Mouse (Mus musculus): ENCODE data around the gene Gm13283.
"Not testable (repeated sequence)": the region's sequence is repeated elsewhere in the genome, so short reads cannot be mapped to it uniquely, and the experiment has no call there.

Gene Gm13283

GRCm38 (mm10) chr4:88762341-88762740 is 2.4 kb downstream of the Gm13283 start:
- not testable (repeated sequence) for DNase-seq (ENCODE audit: low read depth in 2 of 2, low spot score in 2 of 2)

DNA sequence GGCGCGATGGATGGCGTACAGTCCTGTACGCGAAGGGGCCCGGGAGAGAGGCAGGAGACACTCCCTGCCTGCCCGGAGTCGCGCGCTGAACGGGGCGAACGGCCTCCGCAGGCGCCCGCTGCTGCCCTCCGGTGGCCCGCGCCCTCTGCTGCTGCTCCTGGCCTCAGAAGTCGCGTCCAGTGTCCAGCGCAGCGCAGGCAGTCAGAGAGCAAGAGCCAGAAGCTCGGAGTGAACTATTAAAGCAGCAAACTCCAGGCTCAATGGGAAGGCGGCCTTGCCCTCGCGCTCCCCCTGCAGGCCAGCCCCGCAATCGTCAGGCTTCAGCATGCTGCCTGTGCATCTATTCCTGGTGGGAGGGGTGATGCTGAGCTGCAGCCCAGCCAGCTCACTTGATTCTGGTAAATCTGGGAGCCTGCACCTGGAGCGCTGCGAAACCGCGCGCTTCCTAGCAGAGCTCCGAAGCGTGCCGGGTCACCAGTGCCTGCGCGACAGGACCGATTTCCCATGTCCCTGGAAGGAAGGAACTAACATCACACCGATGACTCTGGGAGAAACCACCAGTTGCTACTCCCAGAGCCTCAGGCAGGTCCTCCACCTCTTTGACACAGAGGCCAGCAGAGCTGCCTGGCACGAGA is 3.6 kb downstream of the Gm13283 start:
- DNase-seq (ENCODE audit: low read depth in 2 of 2, low spot score in 2 of 2) = not testable (repeated sequence)

DNA sequence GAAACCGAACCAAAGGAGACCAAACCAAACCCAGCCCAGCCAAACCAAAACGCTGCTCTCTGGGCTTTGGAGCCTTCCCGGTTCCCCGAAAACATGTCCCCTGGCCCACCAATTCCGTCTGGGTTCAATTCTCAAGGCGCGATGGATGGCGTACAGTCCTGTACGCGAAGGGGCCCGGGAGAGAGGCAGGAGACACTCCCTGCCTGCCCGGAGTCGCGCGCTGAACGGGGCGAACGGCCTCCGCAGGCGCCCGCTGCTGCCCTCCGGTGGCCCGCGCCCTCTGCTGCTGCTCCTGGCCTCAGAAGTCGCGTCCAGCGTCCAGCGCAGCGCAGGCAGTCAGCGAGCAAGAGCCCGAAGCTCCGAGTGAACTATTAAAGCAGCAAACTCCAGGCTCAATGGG is 13.6 kb downstream of the Gm13283 start, which contains the start of gene Gm13290:
Gene Gm13290 (plus strand): TSS at position 301 of the 400 bp plus-strand sequence.
- DNase-seq (ENCODE audit: low read depth in 2 of 2, low spot score in 2 of 2) = not testable (repeated sequence)

GRCm38 (mm10) chr4:88776622-88777021 is 16.7 kb downstream of the Gm13283 start, which contains the start of gene Gm13289:
Gene Gm13289 (plus strand): TSS chr4:88776922.
- not testable (repeated sequence) for DNase-seq (ENCODE audit: low read depth in 2 of 2, low spot score in 2 of 2)

DNA sequence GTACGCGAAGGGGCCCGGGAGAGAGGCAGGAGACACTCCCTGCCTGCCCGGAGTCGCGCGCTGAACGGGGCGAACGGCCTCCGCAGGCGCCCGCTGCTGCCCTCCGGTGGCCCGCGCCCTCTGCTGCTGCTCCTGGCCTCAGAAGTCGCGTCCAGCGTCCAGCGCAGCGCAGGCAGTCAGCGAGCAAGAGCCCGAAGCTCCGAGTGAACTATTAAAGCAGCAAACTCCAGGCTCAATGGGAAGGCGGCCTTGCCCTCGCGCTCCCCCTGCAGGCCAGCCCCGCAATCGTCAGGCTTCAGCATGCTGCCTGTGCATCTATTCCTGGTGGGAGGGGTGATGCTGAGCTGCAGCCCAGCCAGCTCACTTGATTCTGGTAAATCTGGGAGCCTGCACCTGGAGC is 19.6 kb downstream of the Gm13283 start, which contains the start of gene Gm13272:
Gene Gm13272 (plus strand): TSS at position 301 of the 400 bp plus-strand sequence.
- not testable (repeated sequence) for DNase-seq (ENCODE audit: low read depth in 2 of 2, low spot score in 2 of 2)

DNA sequence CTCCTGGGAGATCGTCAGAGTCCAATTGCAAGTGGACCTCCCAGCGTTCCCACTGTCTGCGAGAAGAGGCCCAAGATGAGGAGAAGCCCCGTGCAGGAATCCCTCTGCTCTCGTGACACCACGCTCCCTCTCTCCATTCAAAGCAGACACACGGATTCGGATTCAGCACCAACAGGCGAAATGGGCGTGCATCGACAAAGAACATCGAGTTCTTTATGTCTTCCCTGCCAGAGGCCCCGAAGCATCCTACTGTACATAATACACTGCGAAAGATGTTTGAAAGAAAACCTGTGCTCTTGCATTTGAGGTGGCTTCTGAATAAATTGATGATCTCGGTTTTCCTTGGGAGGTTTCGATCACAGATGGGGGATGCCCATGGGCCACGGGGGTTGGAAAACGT is 20.4 kb downstream of the Gm13283 start:
- DNase-seq (ENCODE audit: low read depth in 2 of 2, low spot score in 2 of 2) = not testable (repeated sequence)

DNA sequence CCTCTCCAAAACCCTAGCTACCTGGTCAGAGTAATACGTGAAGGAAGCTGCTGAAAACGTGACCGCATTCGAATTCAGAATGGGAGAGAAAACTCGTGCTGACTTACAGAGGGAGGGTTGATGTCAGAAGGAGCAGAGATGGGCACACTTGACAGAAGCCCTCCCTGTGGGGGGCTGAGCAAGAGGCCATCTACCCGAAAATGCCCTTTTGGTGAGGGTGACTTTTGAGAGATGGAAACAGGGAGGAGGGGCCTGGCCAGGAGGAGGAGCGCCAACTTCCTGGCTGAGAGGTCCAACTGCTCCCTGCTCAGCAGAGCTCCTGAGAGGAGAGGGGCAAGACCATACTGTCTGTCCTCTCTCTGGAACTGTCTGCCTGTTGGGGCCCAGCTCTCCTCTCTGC is 21.9 kb downstream of the Gm13283 start, which contains the start of gene Ifnz:
Gene Ifnz (plus strand): TSS at position 301 of the 400 bp plus-strand sequence.
- DNase-seq (ENCODE audit: low read depth in 2 of 2, low spot score in 2 of 2) = not testable (repeated sequence)

- not testable (repeated sequence) for DNase-seq (ENCODE audit: low read depth in 2 of 2, low spot score in 2 of 2)
These were observed 22.4 kb downstream of the Gm13283 start for GRCm38 (mm10) chr4:88782335-88782734.

GRCm38 (mm10) chr4:88785409-88785808 is 25.5 kb downstream of the Gm13283 start, which contains the start of gene Gm13276:
Gene Gm13276 (plus strand): TSS chr4:88785709.
- DNase-seq (ENCODE audit: low read depth in 2 of 2, low spot score in 2 of 2) = not testable (repeated sequence)

DNA sequence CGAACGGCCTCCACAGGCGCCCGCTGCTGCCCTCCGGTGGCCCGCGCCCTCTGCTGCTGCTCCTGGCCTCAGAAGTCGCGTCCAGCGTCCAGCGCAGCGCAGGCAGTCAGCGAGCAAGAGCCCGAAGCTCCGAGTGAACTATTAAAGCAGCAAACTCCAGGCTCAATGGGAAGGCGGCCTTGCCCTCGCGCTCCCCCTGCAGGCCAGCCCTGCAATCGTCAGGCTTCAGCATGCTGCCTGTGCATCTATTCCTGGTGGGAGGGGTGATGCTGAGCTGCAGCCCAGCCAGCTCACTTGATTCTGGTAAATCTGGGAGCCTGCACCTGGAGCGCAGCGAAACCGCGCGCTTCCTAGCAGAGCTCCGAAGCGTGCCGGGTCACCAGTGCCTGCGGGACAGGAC is 28.5 kb downstream of the Gm13283 start, which contains the start of gene Gm13277:
Gene Gm13277 (plus strand): TSS at position 231 of the 400 bp plus-strand sequence.
- DNase-seq (ENCODE audit: low read depth in 2 of 2, low spot score in 2 of 2) = peak; percentile 54 to 61

GRCm38 (mm10) chr4:88791250-88791649 is 31.3 kb downstream of the Gm13283 start, which contains the start of gene Gm13278:
Gene Gm13278 (plus strand): TSS chr4:88791550.
- not testable (repeated sequence) for DNase-seq (ENCODE audit: low read depth in 2 of 2, low spot score in 2 of 2)

DNA sequence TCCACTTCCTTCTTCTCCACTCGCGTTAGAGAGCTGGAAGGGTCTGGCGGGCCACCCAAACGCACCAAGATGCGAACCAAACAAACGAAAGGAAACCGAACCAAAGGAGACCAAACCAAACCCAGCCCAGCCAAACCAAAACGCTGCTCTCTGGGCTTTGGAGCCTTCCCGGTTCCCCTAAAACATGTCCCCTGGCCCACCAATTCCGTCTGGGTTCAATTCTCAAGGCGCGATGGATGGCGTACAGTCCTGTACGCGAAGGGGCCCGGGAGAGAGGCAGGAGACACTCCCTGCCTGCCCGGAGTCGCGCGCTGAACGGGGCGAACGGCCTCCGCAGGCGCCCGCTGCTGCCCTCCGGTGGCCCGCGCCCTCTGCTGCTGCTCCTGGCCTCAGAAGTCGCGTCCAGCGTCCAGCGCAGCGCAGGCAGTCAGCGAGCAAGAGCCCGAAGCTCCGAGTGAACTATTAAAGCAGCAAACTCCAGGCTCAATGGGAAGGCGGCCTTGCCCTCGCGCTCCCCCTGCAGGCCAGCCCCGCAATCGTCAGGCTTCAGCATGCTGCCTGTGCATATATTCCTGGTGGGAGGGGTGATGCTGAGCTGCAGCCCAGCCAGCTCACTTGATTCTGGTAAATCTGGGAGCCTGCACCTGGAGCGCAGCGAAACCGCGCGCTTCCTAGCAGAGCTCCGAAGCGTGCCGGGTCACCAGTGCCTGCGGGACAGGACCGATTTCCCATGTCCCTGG is 34.2 kb downstream of the Gm13283 start, which contains the start of gene Gm13275:
Gene Gm13275 (plus strand): TSS at position 552 of the 740 bp plus-strand sequence.
- DNase-seq (ENCODE audit: low read depth in 2 of 2, low spot score in 2 of 2) = peak; percentile 79 to 86

DNA sequence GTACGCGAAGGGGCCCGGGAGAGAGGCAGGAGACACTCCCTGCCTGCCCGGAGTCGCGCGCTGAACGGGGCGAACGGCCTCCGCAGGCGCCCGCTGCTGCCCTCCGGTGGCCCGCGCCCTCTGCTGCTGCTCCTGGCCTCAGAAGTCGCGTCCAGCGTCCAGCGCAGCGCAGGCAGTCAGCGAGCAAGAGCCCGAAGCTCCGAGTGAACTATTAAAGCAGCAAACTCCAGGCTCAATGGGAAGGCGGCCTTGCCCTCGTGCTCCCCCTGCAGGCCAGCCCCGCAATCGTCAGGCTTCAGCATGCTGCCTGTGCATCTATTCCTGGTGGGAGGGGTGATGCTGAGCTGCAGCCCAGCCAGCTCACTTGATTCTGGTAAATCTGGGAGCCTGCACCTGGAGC is 37.2 kb downstream of the Gm13283 start, which contains the start of gene Gm13279:
Gene Gm13279 (plus strand): TSS at position 301 of the 400 bp plus-strand sequence.
- not testable (repeated sequence) for DNase-seq (ENCODE audit: low read depth in 2 of 2, low spot score in 2 of 2)

- DNase-seq (ENCODE audit: low read depth in 2 of 2, low spot score in 2 of 2) = not testable (repeated sequence)
These were observed 39.4 kb downstream of the Gm13283 start, which contains the start of gene Gm13285 for GRCm38 (mm10) chr4:88799365-88799764. Gene Gm13285 (plus strand): TSS chr4:88799665.

DNA sequence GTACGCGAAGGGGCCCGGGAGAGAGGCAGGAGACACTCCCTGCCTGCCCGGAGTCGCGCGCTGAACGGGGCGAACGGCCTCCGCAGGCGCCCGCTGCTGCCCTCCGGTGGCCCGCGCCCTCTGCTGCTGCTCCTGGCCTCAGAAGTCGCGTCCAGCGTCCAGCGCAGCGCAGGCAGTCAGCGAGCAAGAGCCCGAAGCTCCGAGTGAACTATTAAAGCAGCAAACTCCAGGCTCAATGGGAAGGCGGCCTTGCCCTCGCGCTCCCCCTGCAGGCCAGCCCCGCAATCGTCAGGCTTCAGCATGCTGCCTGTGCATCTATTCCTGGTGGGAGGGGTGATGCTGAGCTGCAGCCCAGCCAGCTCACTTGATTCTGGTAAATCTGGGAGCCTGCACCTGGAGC is 43.0 kb downstream of the Gm13283 start, which contains the start of gene Gm13287:
Gene Gm13287 (plus strand): TSS at position 301 of the 400 bp plus-strand sequence.
- DNase-seq (ENCODE audit: low read depth in 2 of 2, low spot score in 2 of 2) = not testable (repeated sequence)

DNA sequence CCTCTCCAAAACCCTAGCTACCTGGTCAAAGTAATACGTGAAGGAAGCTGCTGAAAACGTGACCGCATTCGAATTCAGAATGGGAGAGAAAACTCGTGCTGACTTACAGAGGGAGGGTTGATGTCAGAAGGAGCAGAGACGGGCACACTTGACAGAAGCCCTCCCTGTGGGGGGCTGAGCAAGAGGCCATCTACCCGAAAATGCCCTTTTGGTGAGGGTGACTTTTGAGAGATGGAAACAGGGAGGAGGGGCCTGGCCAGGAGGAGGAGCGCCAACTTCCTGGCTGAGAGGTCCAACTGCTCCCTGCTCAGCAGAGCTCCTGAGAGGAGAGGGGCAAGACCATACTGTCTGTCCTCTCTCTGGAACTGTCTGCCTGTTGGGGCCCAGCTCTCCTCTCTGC is 45.3 kb downstream of the Gm13283 start, which contains the start of gene Gm13288:
Gene Gm13288 (plus strand): TSS at position 301 of the 400 bp plus-strand sequence.
- DNase-seq (ENCODE audit: low read depth in 2 of 2, low spot score in 2 of 2) = not testable (repeated sequence)

DNA sequence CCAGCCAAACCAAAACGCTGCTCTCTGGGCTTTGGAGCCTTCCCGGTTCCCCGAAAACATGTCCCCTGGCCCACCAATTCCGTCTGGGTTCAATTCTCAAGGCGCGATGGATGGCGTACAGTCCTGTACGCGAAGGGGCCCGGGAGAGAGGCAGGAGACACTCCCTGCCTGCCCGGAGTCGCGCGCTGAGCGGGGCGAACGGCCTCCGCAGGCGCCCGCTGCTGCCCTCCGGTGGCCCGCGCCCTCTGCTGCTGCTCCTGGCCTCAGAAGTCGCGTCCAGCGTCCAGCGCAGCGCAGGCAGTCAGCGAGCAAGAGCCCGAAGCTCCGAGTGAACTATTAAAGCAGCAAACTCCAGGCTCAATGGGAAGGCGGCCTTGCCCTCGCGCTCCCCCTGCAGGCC is 45.8 kb downstream of the Gm13283 start:
- DNase-seq (ENCODE audit: low read depth in 2 of 2, low spot score in 2 of 2) = peak in 1 of 2 experiments; percentile 8
